Mouse (Mus musculus) left cerebral cortex, adult 18-20 months (tissue): ENCODE measurements at regions not wholly inside any gene's neighbourhood (a gene's known extent, or its start where the extent isn't known, plus 50 kb on each side); places are given as distances from the start of the nearest gene placed in this dataset.

ENCODE experiments used
- DNase-seq, 2 experiments: peaks; one replicate each; pipeline ENCODE4 v3.0.0; 2021 to 2022; ENCODE audit warnings: low spot score in 2 of 2, mixed read lengths in 1 of 2

DNA sequence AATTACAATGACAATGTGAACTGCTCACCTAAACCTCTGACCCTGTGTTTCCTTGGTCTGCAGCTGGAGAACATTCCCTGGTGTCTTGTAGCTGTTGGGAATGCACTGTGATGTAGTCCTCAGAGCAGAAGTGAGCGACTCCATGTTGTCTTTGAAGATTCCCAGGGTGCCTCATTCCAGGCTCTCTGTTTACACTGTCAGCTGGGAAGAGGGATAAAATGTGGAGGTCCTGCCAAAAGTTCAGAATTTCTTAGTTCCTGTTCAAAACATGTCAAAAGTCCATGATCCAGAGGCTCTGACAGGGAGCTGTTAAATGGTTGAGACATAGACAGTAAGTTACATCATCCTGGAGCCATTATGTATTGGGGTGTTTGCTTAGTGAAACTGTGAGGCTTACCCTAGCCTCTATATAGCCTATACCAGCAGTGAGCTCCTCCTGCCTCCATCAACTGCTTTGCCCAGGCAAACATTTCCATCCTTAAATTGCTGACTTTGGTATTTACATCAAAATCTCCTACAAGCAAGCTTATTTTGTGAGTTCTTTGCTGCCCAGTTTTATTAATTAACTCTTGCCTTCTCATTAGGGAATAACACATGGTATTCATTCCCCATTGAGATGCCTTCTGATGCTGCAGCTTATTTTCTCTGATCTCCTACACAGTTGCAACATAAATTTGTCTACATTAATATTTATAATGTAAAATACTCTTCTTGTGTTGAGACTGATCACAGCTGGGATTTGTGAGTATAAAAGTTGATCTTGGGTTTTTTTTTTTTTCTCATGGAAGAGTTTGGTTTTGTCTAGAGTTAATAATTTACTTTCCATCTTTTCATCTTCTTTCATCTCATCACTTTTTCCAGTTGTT is 1170.2 kb downstream of the Sorcs3 start:
- DNase-seq, result no peak

DNA sequence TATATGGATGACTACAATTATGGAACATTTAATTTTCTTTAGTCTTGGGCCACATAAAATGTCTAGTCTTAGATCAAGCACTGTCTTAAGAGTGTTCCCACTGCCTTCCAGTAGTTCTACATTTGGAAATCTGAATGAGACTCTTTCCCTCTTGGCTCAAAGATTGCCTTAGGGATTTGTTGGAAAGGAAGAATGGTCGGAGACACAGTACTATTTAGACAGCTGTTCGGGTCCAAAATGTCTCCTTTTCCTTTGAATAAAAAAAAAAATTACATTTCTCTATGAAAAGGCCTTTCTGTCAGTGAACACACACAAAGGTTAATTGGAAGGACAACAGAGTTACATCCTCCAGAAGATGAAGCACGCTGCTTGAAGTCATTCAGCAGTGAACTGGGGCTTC is 1173.8 kb downstream of the Sorcs3 start:
- no peak for DNase-seq

DNA sequence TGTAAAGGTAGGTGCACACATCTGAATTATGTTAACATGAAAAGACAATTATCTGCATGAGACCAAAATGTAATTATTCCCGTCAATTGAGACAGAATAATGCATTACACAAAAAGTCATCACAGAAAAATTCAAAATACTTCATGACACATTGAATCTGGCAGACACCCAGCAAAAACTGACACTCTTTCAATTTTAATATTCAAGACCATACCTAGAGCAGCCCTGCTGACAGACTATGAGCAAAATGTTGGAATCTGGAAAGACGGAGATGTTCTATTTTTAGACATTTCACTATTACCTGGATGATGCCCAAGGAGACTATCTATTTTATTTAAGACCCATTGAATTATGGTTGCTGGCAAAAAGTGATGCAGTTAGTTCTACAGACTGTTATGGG is 1190.4 kb downstream of the Sorcs3 start:
- no peak for DNase-seq

DNA sequence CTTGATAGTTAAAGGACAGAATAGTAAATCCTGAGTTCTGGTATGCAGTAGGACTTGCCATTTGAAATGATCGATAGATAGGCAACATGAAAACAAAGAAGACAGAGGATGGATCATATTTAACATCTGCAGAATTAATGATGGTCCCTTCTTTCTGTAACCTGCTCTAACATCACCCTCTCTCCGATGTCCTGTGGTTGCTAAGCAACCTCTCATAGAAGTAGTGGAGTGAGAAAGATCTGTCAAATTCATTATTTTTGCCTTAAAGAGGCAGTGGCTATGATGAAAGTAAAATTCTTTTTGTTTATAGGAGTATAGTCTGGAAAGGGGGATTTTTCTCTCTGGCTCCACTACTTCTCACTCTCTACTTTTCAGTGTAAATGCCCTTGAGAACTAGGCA is 1209.5 kb downstream of the Sorcs3 start:
- no peak for DNase-seq

DNA sequence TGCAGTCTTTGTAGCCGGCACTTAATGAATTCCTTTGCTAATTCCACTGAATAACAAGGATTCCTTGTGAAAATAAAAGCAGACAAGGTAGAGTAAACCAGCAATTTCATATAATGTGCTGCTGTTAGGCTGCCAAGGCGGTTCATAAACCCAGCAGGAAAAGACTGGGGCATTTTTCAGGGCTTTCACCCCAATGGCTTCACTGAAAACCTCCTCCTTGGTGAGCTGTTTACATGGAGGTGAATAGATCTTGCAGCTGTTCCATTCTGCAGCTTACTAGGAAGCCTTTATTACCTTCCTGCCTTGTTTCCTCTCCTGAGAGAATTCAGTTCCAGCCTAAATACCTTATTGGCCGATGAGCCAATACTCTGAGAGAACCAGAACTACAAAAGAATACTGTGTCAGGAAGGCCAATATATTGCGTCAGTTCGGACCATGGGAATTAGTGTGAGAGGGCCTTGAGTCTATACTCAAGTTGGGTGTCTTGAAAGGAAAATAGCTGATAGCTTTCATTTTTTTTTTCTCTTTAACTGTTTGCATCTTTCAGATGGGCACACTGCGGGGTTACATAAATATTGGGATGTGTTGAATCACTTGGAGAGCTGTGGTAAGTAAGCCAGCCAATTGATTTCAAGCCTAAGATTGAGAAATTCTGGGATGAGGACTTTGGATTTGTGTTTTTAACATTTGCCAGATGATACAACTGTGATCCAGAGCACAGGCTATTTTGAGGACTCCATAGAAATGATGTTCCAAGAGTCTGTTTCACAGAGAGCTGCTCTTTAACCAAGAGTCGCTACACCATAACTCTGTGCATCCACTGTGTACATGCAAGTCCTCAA is 1217.5 kb downstream of the Sorcs3 start:
- DNase-seq, result no peak
